Mouse (Mus musculus): ENCODE results near the gene Atg101. TPM values are rescaled to one million over a fixed set of nuclear protein-coding genes. Genes with fewer than 3 reads are reported as not detected.

The Atg101 gene
- polyA plus RNA-seq, 1 experiment from 2014 or later, result 66.5 TPM

DNA sequence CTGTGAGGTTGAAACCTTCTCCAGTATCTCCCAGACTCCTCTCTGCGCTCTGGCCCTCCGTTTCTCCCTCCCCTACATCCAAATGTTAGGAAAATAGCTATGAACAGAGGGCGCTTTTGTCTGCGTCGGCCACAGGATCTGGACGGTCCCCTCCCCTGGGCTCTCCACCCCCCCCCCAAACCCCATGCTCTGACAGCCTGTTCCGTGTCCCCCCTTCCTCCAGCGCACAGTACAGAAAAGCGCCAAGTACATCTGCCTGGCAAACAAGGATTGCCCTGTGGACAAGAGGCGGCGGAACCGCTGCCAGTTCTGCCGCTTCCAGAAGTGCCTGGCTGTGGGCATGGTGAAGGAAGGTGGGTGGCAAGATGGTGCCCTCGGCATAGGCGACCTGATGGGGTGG, 12.6 kb upstream of the Atg101 start:
- ATAC-seq (ENCODE audit: low FRiP score), result no peak
- Histone ChIP-seq H3K27ac (ENCODE audit: low read depth, low read length) (no peak overlapping the region), H3K27me3 (ENCODE audit: control insufficient read depth, insufficient read depth, low read length) (peaks cover 15% of the 10 kb centered on the region), H3K36me3 (ENCODE audit: control insufficient read depth, insufficient read depth, low read length) (no peaks in the 10 kb centered on the region), H3K4me1 (replicated peaks; ENCODE audit: control insufficient read depth, insufficient read depth, low read length) (peaks cover 3% of the 10 kb centered on the region), H3K4me3 (ENCODE audit: low read depth, low read length) (no peak overlapping the region), H3K9me3 (ENCODE audit: control insufficient read depth, low read length) (no peaks in the 10 kb centered on the region), H3K9ac (ENCODE audit: low read depth, low read length) (no peak overlapping the region), H3K4me2 (replicated peaks; ENCODE audit: low read depth, low read length) (no peak overlapping the region)
- no peak for DNase-seq (ENCODE audit: low spot score)
- 87% methylated on average over 15 of the region's 15 CpGs for WGBS

DNA sequence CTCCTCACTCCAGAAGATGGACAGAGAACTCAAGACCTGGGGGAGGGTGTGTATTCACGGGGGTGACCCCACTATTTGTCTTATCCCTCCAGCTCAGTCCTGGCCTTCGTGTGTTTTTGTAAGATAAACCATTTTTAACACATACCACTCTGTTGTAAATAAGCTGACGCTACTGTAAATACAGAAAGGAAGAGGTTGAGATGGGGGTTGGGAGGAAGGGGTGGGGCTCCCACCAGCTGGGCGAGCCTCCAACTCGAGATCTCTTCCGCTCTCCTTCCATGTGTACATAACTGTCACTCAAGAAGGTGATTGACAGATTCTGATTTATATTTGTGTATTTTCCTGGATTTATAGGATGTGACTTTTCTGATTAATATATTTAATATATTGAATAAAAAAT, 9.7 kb upstream of the Atg101 start:
- H3K27me3 ChIP-seq (ENCODE audit: control insufficient read depth, insufficient read depth, low read length), result no peaks in the 10 kb centered on the region
- DNase-seq (ENCODE audit: low spot score) (no peak), ATAC-seq (ENCODE audit: low FRiP score) (no peak)
- H3K27ac ChIP-seq (ENCODE audit: low read depth, low read length), result no peak overlapping the region
- no peak overlapping the region for H3K9ac ChIP-seq (ENCODE audit: low read depth, low read length)
- H3K36me3 ChIP-seq (ENCODE audit: control insufficient read depth, insufficient read depth, low read length), result no peaks in the 10 kb centered on the region
- peaks cover 5% of the 10 kb centered on the region; the same call in 1 of the 2 replicates for H3K4me1 ChIP-seq (replicated peaks; ENCODE audit: control insufficient read depth, insufficient read depth, low read length)
- 81% methylated on average over 6 of the region's 6 CpGs for WGBS
- no peaks in the 10 kb centered on the region for H3K9me3 ChIP-seq (ENCODE audit: control insufficient read depth, low read length)
- no peak overlapping the region for H3K4me3 ChIP-seq (ENCODE audit: low read depth, low read length)
- no peak overlapping the region for H3K4me2 ChIP-seq (replicated peaks; ENCODE audit: low read depth, low read length)

DNA sequence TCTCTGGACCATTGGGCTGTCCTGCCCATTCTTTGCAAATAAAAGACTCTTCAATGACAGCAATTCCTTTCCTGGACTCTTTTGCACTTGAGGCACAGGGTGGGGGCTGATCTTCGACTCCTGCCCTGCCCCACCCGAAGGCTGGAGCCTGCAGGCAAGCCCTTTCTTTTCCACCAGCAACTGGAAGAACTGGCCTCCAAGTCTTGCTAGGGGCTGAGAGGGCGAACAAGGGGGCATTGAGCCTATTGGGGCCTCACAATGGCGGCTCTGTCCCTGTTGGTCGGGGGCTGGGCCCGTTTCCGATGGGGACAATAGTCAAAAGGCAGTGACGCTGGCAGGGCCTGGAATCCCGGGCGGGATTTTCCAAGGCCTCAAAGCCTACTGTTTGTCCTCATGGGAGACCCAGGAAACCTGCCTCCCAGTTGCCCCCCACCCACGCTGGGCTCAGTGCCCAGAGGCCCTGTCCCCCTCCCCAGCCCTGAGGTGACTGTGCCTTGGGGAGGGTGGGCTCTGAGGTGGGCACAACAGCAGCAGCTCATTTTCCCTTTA, 6.6 kb upstream of the Atg101 start:
- ATAC-seq (ENCODE audit: low FRiP score), result peak; percentile 78
- 25% methylated on average over 11 of the region's 11 CpGs for WGBS
- Histone ChIP-seq H3K27ac (ENCODE audit: low read depth, low read length) (peak overlapping the region; percentile 54), H3K27me3 (ENCODE audit: control insufficient read depth, insufficient read depth, low read length) (no peaks in the 10 kb centered on the region), H3K9me3 (ENCODE audit: control insufficient read depth, low read length) (no peaks in the 10 kb centered on the region), H3K36me3 (ENCODE audit: control insufficient read depth, insufficient read depth, low read length) (no peaks in the 10 kb centered on the region), H3K4me1 (replicated peaks; ENCODE audit: control insufficient read depth, insufficient read depth, low read length) (peaks cover 5% of the 10 kb centered on the region; the same call in 1 of the 2 replicates), H3K4me3 (ENCODE audit: low read depth, low read length) (no peak overlapping the region), H3K9ac (ENCODE audit: low read depth, low read length) (no peak overlapping the region; the same call in 1 of the 2 replicates), H3K4me2 (replicated peaks; ENCODE audit: low read depth, low read length) (no peak overlapping the region; the same call in 1 of the 2 replicates)
- DNase-seq (ENCODE audit: low spot score), result peak; percentile 64

DNA sequence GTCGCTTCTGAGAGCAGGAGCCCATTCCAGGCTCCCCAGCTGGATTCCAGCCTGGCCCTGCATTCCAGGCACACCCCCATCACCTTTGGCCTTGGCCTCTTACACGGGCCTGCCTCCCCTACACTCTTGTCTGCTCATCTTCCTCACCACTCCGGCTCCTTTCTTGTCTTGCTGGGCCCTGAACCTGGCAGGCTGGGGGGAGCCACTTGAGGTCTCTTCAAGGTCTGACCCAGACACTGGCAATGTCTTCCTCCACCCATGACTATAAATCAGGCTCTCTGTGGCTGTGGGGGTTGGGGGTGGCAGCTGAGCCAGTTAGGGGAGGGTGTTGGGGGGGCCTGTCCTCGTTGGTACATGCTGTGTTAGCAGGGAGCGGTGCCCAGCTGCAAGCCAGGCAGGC, 5.5 kb upstream of the Atg101 start:
- 49% methylated on average over 5 of the region's 5 CpGs for WGBS
- no peaks in the 10 kb centered on the region for H3K36me3 ChIP-seq (ENCODE audit: control insufficient read depth, insufficient read depth, low read length)
- DNase-seq (ENCODE audit: low spot score) (no peak), ATAC-seq (ENCODE audit: low FRiP score) (no peak)
- no peaks in the 10 kb centered on the region for H3K27me3 ChIP-seq (ENCODE audit: control insufficient read depth, insufficient read depth, low read length)
- H3K4me2 ChIP-seq (replicated peaks; ENCODE audit: low read depth, low read length), result no peak overlapping the region
- no peak overlapping the region for H3K4me3 ChIP-seq (ENCODE audit: low read depth, low read length)
- H3K4me1 ChIP-seq (replicated peaks; ENCODE audit: control insufficient read depth, insufficient read depth, low read length), result peaks cover 5% of the 10 kb centered on the region; the same call in 1 of the 2 replicates
- H3K27ac ChIP-seq (ENCODE audit: low read depth, low read length), result no peak overlapping the region
- no peaks in the 10 kb centered on the region for H3K9me3 ChIP-seq (ENCODE audit: control insufficient read depth, low read length)
- no peak overlapping the region for H3K9ac ChIP-seq (ENCODE audit: low read depth, low read length)

DNA sequence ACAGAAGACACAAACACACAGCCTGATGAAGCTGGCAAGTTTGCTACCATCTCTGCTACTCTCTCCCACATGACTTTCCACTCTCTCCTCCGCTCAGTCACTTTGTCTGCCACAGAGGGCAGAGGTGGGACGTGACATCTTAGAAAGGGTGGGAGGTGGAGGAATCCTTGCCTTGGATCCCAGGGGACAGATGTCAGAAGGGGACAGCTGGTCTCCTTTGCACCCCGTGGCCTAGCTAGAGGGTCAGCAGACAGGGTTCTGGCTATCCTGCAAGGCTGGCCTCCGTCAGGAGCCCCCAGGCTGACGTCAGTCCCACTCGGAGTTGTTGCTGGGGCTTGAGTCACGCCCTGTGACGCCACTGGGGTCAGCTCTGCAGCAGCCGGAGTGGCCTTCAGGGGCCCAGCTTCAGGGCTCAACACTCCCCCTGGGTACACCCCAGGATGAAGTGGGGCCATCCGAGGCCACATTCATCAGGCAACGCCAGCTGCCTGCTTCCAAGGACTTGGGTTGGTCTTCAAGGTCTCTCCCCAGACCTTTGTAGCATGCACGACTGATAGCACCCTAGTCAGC, 4.6 kb upstream of the Atg101 start:
- Histone ChIP-seq H3K36me3 (ENCODE audit: control insufficient read depth, insufficient read depth, low read length) (no peaks in the 10 kb centered on the region), H3K4me3 (ENCODE audit: low read depth, low read length) (no peak overlapping the region), H3K4me2 (replicated peaks; ENCODE audit: low read depth, low read length) (no peak overlapping the region), H3K27ac (ENCODE audit: low read depth, low read length) (no peak overlapping the region), H3K4me1 (replicated peaks; ENCODE audit: control insufficient read depth, insufficient read depth, low read length) (peaks cover 5% of the 10 kb centered on the region), H3K9me3 (ENCODE audit: control insufficient read depth, low read length) (no peaks in the 10 kb centered on the region), H3K27me3 (ENCODE audit: control insufficient read depth, insufficient read depth, low read length) (no peaks in the 10 kb centered on the region), H3K9ac (ENCODE audit: low read depth, low read length) (no peak overlapping the region)
- DNase-seq (ENCODE audit: low spot score) (no peak), ATAC-seq (ENCODE audit: low FRiP score) (no peak)
- 64% methylated on average over 12 of the region's 12 CpGs for WGBS

DNA sequence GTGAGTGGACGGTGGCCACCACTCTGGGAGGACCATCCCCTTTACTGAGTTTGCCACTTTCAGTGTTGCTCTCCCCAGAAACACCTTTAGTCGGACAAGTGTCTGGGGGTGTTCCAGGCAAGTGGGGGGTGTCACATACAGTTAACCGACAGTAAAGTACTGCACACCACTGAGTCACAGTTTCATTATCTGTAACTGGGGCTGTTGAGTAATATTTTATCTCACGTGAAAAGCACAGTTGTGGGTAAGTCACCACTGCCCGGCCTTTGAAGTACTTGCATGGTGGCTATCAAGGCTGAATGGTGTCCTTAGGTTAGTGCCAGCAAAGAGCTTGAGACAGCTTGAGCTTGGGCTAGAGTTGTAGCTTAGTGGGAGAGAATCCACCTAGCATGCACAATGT, 1.6 kb upstream of the Atg101 start:
- ATAC-seq (ENCODE audit: low FRiP score) (no peak), DNase-seq (ENCODE audit: low spot score) (no peak)
- H3K4me2 ChIP-seq (replicated peaks; ENCODE audit: low read depth, low read length), result no peak overlapping the region
- no peaks in the 10 kb centered on the region for H3K36me3 ChIP-seq (ENCODE audit: control insufficient read depth, insufficient read depth, low read length)
- no peak overlapping the region for H3K4me3 ChIP-seq (ENCODE audit: low read depth, low read length)
- no peak overlapping the region for H3K9ac ChIP-seq (ENCODE audit: low read depth, low read length)
- no peaks in the 10 kb centered on the region for H3K27me3 ChIP-seq (ENCODE audit: control insufficient read depth, insufficient read depth, low read length)
- peaks cover 4% of the 10 kb centered on the region; the same call in 1 of the 2 replicates for H3K4me1 ChIP-seq (replicated peaks; ENCODE audit: control insufficient read depth, insufficient read depth, low read length)
- WGBS, result 84% methylated on average over 5 of the region's 5 CpGs
- no peaks in the 10 kb centered on the region for H3K9me3 ChIP-seq (ENCODE audit: control insufficient read depth, low read length)
- no peak overlapping the region for H3K27ac ChIP-seq (ENCODE audit: low read depth, low read length)

DNA sequence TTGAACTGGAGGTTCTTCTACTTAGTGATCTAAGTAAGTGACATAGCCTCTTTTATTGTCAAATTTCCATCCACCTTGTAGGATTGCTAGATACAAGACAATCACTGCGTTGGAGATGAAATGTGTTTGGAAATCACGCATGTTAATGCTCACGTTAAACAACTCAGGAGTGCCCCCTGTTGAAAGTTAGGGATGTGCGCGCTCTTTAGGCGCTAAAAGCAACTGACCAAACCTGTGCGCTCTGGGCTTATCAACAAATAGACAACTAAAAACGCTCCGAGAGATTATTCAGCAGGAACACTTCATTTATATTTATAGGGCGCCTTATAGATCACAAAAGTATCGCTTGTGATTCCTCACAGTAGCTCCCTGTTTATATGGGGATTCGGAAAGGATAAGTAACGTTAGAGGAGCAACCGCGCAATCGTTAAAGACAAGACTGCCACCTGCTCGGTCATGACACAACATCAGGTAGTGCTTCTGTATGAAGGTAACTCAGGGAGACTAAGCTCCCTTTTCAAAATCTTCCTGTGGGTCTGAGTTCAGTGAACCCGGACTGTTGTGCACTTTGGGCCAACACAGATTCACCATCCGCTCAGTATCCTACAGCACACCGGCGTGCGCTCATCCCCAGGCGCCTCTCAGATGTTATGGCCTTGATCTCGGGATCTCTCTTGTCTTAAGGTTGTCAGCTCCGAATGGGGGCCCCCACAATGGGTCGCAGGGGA, 725 bp upstream of the Atg101 start:
- DNase-seq (ENCODE audit: low spot score), result peak; percentile 83
- H3K27ac ChIP-seq (ENCODE audit: low read depth, low read length), result 0 out of 2 replicates have a peak overlapping the region, but pooled peaks have one; percentile 27
- H3K4me3 ChIP-seq (ENCODE audit: low read depth, low read length), result peak overlapping the region; percentile 91
- H3K4me2 ChIP-seq (replicated peaks; ENCODE audit: low read depth, low read length), result peak overlapping the region; percentile 65
- peak overlapping the region; percentile 88 for H3K9ac ChIP-seq (ENCODE audit: low read depth, low read length)
- H3K4me1 ChIP-seq (replicated peaks; ENCODE audit: control insufficient read depth, insufficient read depth, low read length), result peaks cover 4% of the 10 kb centered on the region; the same call in 1 of the 2 replicates
- no peaks in the 10 kb centered on the region for H3K9me3 ChIP-seq (ENCODE audit: control insufficient read depth, low read length)
- H3K27me3 ChIP-seq (ENCODE audit: control insufficient read depth, insufficient read depth, low read length), result no peaks in the 10 kb centered on the region
- peak; percentile 53; the same call in 1 of the 2 replicates for ATAC-seq (ENCODE audit: low FRiP score)
- H3K36me3 ChIP-seq (ENCODE audit: control insufficient read depth, insufficient read depth, low read length), result no peaks in the 10 kb centered on the region
- WGBS, result 2% methylated on average over 26 of the region's 26 CpGs

DNA sequence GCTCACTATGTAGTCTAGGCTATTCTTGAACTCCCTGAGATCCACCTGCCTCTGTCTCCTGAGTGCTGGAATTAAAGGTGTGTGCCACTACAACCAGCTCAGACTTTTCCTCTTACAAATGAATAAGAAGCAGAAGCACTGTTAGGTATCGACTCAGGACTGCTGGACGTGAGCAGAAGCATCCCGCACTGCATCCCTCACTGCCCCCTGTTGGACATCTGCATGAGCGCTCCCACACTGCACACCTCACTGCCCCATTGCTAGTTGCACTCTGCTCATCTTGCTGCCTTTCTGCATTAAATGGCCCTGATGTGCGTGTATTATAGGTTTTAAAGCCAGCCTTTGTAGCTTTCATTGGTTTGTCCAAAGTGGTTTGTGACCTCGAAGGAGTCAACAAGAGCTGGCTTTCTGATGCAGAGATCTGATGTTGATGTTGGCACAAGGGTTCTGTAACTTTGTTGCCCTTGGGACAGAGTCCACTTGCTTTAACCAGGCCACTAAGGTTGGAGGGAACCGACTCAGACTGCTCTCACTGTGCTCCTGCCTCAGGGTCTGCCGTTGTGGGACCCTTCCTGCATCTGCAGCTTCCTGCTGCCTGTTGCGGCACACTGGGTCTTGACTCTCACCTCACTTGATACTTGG, 2.2 kb downstream of the Atg101 start:
- H3K4me3 ChIP-seq (ENCODE audit: low read depth, low read length), result no peak overlapping the region
- H3K9me3 ChIP-seq (ENCODE audit: control insufficient read depth, low read length), result no peaks in the 10 kb centered on the region
- DNase-seq (ENCODE audit: low spot score) (peak; percentile 29), ATAC-seq (ENCODE audit: low FRiP score) (no peak)
- no peaks in the 10 kb centered on the region; the same call in 1 of the 2 replicates for H3K36me3 ChIP-seq (ENCODE audit: control insufficient read depth, insufficient read depth, low read length)
- H3K27ac ChIP-seq (ENCODE audit: low read depth, low read length), result no peak overlapping the region
- no peaks in the 10 kb centered on the region for H3K27me3 ChIP-seq (ENCODE audit: control insufficient read depth, insufficient read depth, low read length)
- no peak overlapping the region for H3K4me2 ChIP-seq (replicated peaks; ENCODE audit: low read depth, low read length)
- peaks cover 4% of the 10 kb centered on the region; the same call in 1 of the 2 replicates for H3K4me1 ChIP-seq (replicated peaks; ENCODE audit: control insufficient read depth, insufficient read depth, low read length)
- 71% methylated on average over 9 of the region's 9 CpGs for WGBS
- no peak overlapping the region for H3K9ac ChIP-seq (ENCODE audit: low read depth, low read length)

All from hindbrain, embryonic 11.5 days (tissue).